Mouse (Mus musculus) monocyte, adult 2 months (primary cell): ENCODE results near the gene Bfsp2.

Experiments used
- DNase-seq, 2 experiments: peaks; one replicate each; pipeline ENCODE4 v3.0.0; 2022; ENCODE audit warnings: low spot score in 2 of 2, low read depth in 1 of 2

Bfsp2 gene

DNA sequence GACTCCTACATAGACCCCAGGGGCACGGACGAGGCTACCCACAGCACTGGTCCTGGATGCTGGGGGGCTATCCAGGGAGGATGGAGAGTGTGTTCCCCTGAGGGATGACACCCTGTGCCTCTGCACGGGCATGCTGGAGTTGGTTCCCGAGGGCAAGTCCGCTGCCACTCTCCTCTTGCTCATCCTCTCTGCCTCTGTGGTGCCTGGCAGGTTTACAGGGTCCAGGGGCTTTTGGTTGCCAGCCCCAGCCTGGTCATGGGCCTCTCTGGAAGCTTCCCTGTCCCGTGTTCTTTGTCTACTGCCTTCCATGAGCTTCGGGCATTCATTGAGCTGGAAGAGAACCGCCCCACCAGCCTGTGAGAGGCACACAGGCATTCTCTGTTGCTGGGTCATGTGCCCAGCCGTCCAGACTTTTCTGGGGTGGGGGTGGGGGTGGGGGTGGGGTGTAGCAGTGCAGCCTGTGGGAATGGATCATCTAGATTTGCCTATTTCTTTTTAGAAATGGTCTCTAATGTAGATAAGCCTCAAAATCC is at the start of gene Bfsp2:
Bfsp2 (minus strand) TSS at position 377 of the 533 bp plus-strand sequence.
- no peak for DNase-seq

GRCm38 (mm10) chr9:103525041-103525537 is 44.9 kb upstream of the Bfsp2 start:
- DNase-seq: no peak

DNA sequence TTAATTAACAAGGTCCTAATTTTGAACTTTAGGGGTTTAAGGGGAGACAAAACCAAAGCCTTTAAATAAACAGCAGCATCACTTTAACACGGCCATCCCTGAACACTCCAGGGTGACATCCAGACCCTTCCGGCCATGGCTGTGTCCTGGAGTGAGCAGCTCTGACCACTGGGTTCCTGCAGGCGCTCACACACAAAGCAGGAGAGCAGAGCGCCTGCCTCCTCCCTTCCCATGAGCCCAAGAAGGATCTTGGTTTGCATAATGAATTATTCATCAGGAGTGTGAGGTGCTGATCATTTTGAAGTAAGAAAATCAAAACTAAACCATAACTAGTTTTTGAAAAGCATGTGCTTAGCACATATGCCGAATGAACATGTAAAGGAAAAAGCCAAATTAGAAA is 44.4 kb upstream of the Bfsp2 start:
- DNase-seq: no peak

DNA sequence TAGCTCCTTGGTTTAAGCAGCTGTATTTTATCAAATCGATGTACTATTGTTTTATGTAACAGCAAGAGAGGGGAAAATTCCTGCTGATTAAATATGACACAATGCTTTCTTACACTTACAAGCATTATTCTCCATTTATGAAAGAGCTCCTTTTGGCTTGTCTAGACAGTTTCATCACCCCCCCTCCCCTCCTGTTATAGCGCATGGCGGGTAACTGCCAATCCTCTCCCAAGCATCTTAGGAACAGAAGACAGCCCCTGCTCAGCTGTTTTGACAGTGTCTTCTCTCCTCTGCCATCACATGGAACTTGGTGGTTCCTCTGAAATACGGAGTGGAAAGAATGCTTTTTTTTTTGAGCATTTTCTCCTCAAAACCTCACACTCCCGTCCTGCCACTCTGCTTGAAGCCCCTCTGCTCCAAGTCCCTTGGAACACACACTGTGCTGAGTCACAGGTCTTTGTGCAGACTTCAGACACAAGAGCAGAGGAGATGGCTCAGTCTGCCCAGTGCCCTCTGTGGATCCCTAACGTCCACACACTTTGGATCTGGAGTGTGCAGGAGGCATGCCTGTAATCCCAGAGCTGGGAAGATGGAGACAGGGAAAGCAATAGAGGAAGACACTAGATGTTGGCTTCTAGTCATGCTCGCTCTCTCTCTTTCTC is 43.7 kb upstream of the Bfsp2 start:
- DNase-seq: no peak

DNA sequence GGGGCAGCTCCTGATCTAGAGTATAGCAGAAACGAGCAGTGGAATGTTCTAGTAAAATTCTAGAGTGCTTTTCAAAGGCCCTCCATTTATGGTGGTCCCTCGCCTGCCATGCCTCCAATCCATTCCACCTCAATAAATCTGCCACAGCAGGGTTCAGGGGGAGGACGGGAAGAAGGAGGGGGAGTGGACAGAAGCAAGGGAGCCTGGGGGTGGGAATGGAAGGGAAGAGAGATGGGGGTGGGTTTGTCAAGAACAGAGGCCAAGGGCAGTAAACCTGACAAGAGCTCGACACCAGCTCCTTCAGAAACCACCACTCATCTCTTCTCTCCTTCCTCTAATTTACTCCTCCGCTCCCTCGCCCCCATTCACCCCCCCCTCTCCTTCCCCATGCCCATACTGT is 42.8 kb upstream of the Bfsp2 start:
- no peak for DNase-seq

DNA sequence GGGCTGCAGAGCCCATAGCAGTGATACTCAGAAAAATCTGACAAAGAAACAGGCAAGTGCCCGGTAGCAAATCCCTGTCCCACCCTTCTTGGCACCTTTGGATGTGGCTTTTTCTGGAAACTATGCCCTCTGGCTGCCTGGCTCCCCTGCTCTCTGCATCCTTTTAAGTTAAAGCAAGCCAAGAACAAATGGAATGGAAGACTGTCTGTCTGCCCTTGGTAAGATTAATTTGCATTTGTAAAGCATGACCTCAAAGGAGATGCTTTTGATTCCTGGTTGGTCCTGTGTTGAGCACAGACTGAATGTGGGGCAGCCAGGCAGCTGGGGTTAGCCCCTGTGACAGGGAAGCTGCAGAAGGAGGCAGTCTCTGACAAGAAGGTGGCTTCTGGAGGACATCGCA is 33.7 kb upstream of the Bfsp2 start:
- DNase-seq: no peak

DNA sequence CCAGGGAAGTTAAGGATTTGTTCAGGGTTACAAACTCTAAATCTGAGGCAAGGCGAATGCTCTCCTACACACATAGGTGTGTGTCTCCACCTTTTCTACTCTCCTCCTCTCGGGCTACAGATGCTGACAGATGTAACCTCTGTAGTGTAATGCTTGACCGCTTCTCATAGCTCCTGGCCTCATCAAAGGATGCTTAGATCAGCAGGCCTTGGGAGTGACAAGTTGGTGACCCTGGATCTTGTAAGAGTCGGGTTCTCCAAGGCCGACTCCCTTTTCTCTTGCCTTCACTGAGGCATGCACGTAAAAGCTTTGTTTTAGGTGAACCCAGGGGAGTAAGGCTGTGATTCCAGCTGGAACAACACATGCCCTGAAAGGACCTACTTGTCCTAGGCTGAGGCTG is 32.0 kb upstream of the Bfsp2 start:
- DNase-seq: no peak

GRCm38 (mm10) chr9:103506968-103507584 is 26.9 kb upstream of the Bfsp2 start:
- DNase-seq: no peak

- no peak for DNase-seq
Observed at GRCm38 (mm10) chr9:103505067-103505466, 24.8 kb upstream of the Bfsp2 start.

DNA sequence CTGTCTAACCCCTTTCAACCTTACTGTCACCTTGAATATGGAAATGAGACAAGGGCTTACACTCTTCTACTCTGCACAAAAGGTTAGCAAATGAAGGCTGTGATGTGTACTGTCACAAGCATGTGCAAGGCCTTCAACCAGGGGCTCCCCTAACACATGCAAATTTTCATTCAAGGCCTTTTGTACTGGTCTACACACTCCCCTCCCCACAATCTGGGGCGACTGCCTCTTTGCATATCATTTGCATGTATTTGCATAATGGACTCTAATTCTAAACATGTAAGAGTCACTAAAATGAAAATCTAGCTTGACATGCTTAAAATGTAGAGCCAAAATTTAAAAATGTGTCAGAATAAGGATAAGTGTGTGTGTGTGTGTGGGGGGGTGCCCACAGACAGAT is 24.4 kb upstream of the Bfsp2 start:
- no peak for DNase-seq

GRCm38 (mm10) chr9:103503586-103504298 is 23.5 kb upstream of the Bfsp2 start:
- DNase-seq: no peak

- DNase-seq: no peak
Observed at GRCm38 (mm10) chr9:103502655-103503054, 22.4 kb upstream of the Bfsp2 start.

- DNase-seq: no peak
Observed at GRCm38 (mm10) chr9:103501861-103502364, 21.7 kb upstream of the Bfsp2 start.

- no peak for DNase-seq
Observed at GRCm38 (mm10) chr9:103499366-103499765, 19.1 kb upstream of the Bfsp2 start.

- no peak for DNase-seq
Observed at GRCm38 (mm10) chr9:103498699-103499098, 18.5 kb upstream of the Bfsp2 start.

DNA sequence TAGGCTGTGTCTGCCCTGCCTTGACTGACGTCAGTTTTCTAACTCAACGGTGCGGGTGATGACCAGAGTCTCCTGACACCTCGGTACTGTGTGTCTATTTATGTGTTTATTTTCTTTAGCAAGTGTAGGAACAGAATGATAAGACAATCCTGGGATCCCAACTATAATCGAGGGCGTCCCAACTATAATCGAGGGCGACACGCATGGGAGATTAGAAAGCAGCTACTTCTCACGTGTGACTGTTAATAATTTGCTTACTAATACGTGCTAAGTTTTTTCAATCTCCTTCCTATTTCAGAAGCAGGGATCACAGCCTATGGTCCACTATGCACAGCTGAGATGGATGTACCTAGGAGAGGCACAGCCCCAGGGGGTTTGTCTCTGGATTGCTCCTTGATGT is 15.2 kb upstream of the Bfsp2 start:
- DNase-seq: no peak

GRCm38 (mm10) chr9:103494346-103495020 is 14.3 kb upstream of the Bfsp2 start:
- no peak for DNase-seq

DNA sequence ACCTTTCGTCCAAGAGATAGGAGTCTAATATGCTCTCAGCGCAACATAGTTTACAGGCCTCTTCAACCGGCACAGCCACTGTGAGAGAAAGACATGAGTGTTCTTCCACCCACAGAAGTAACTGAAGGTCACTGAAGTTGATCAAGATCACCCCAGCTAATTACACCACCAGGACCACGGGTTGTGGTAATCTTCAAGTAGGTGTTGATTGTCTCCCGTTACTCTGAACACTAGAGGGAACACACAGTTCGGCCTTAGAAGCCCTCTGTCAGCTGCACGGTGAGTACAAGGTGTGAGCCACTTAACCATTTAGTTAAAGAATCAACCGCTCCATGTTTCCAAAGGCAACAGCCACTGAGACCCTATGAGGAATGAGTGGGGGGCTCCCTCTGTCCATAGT is 11.8 kb upstream of the Bfsp2 start:
- no peak for DNase-seq

DNA sequence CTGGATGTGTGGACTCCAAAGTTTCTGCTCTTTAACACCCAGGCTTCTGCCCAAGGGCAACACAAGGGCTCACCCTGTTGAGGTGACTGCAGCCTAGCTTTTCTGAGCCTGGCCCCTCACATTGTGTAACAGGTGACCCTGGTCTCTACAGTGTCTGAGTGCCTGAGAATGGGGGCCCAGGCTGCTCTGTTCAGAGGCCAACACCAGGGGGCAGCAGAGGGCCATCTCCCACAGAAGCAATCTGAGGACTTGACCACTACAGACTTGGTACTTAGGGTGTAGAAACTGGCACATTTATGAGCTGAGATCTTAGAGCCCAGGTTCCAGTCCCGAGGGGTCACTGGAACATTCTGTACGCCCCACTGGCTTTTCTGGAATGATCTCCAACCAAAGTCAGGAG is 10.2 kb upstream of the Bfsp2 start:
- peak in 1 of 2 experiments; percentile 47 for DNase-seq

DNA sequence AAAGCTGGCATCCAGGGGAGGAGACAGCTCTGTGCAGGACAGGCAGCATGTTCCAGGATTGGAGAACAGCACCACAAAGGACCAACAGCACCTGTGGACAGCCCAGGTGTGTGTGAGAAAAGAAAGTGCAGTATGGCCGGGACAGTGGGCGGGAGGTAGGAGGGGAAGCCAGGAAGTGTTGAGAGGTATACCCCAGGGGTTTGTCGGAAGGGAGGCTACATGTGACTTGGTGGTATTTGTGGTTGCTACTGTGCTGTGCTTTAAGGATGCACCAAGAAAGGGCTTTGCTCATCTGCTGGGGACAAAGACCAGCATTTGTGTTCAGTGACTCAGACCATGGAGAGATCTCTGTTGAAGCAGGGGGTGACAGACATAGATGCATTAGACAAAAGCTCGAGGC is 9.7 kb upstream of the Bfsp2 start:
- no peak for DNase-seq

GRCm38 (mm10) chr9:103489096-103489495 is 8.9 kb upstream of the Bfsp2 start:
- DNase-seq: no peak
